Mouse (Mus musculus) cerebellum, postnatal 14 days (tissue): ENCODE data around the gene Pdia5.

Source experiments
- DNase-seq, 2 experiments: peaks; one replicate each; pipeline ENCODE4 v3.0.0; 2021; ENCODE audit warnings: mixed read lengths in 2 of 2

Pdia5 gene

DNA sequence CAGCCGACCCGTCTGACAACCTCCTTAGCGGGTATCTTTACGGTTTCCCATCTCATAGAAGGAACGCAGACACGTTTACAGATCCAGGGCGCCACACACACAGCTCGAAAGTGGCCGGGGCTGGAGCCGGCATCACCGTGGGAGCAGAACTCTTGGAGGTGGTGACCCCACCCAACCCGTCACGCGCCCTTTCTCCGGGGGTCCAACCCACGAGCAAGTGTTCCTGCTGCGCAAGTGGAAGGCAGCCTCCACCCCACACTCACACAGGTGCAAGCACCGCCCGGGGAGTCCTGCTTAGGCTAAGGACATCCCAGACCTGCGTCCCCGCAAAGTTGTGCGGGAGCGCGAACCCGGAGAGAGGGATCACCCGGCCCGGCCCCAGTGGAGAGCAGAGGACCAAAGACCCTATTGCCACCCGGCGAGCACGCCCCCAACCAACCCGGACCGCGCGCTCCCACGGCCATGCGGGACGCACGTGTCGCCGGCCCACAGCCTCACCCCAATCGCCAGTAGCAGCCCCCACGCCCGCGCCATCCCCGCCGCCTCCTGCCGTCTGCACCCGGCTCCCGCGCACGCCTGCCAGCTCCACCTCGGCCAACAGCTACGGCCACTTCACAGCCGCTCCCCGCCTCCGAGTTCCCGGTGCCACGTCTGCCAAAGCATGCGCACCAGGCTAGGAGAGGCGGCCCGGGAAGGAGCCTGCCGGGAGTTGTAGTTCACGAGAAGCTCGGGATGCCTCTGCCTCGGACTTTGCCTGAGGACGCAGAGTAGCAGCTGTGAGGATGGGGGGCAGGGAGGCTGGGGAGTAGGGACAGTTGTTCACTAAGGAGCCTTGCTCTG, at the start of gene Pdia5:
Gene Pdia5 (minus strand): TSS at position 643 of the 840 bp plus-strand sequence.
- peak; percentile 91 to 92 for DNase-seq

DNA sequence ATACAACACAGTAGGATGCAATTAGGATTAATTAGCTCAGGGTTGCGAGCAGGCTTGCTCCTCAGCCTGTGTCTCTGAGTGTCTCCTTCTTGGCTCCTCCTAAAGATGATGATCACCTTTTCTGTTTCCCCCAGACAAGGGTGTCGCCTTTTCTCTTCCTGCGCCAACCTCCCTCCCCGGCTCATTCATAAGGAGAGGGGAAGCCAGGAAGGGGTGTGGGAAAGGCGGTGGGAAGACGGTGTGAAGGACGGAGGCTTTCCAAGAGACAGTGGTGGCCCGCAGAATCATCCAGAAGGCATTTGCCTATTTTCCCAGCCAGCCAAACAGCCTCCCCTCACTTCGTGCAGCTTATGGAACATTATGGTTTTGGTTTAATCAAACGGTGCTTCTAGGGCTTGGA, 48.4 kb upstream of the Pdia5 start:
- DNase-seq: no peak

GRCm38 (mm10) chr16:35537651-35538050, 47.0 kb upstream of the Pdia5 start:
- DNase-seq: no peak

DNA sequence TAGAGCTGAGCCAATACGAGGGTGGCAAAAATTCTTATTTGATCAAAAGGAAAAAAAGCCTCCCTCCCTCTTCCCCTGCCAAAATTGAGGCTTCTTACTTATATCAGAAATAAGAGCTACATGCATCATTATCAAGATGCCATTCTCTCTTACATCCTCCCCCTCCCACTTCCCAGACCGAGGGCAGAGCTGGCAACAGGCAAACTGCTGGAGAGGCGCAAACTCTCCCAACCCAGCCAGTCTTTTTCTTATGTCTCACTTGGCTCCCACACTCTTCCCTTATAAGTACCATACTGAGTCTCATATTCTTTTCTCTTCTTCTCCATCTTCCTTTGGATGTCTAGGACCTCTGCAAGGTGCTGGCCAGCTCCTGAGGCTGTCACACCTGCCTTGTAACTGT, 44.0 kb upstream of the Pdia5 start:
- DNase-seq: no peak

DNA sequence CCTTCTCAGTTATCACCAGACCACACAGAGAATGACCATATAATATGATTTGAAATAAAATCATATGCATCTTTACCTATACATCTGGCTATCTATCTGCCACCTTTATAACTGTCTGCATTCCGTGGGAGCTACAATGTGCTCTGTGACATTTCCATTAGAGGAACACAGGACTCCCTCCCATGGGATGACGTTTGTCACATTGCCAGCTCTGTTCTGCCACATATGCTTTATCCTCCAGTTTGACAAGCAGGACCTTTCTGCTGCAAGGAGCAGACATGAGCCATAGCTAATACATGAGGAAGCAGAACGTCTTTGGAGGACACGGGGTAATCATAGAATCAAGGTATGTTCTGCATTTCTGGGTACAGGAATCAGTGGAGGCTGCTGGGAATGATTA, 33.5 kb upstream of the Pdia5 start:
- peak in 1 of 2 experiments; percentile 37 for DNase-seq

GRCm38 (mm10) chr16:35519245-35519644, 28.6 kb upstream of the Pdia5 start:
- DNase-seq: no peak

GRCm38 (mm10) chr16:35517976-35518951, 27.6 kb upstream of the Pdia5 start:
- no peak for DNase-seq

- no peak for DNase-seq
Observed at GRCm38 (mm10) chr16:35515977-35516612, 25.4 kb upstream of the Pdia5 start.

- DNase-seq: no peak
Observed at GRCm38 (mm10) chr16:35509331-35510070, 18.8 kb upstream of the Pdia5 start.

GRCm38 (mm10) chr16:35508581-35508980, 17.9 kb upstream of the Pdia5 start:
- DNase-seq: no peak

- no peak for DNase-seq
Observed at GRCm38 (mm10) chr16:35505786-35506185, 15.1 kb upstream of the Pdia5 start.

GRCm38 (mm10) chr16:35504266-35504665, 13.6 kb upstream of the Pdia5 start:
- DNase-seq: no peak

GRCm38 (mm10) chr16:35502456-35502855, 11.8 kb upstream of the Pdia5 start:
- DNase-seq: no peak

DNA sequence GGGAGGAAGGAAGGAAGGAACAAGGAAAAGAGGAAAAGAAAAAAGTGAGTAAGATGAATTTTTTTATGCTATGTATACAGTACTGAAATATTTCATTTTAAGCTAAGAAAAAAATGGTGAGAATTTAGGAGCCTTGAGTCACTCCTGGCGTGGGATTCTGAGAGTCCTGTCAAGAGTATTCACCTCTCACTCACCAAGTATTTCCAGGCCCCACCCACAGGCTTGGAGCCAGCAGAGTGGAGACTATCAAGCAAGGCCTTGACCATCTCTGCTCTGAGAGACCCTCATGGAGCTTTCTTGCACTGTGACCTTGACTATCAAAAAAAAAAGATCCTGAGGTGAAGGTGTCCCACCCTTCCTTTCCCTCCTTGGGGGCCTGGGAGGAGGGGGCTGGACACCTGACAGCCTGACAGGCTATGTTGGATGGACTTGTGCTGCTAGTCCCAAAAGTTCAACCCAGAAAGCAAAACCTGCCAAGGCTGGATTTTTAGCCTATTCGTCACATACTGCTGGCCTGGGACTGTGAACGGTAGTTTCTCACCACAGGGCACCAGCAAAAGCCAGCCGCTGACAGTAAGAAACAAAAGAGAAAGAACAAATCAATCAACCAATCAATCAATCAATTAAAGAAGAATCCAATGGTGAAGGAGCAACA, 10.6 kb upstream of the Pdia5 start:
- DNase-seq: no peak

GRCm38 (mm10) chr16:35500342-35500741, 9.7 kb upstream of the Pdia5 start:
- no peak for DNase-seq

- DNase-seq: no peak
Observed at GRCm38 (mm10) chr16:35489793-35490192, 880 bp downstream of the Pdia5 start.

GRCm38 (mm10) chr16:35489066-35489718, 1.5 kb downstream of the Pdia5 start:
- no peak for DNase-seq

- no peak for DNase-seq
Observed at GRCm38 (mm10) chr16:35487776-35488175, 2.9 kb downstream of the Pdia5 start.

- no peak for DNase-seq
Observed at GRCm38 (mm10) chr16:35487056-35487455, 3.6 kb downstream of the Pdia5 start.

DNA sequence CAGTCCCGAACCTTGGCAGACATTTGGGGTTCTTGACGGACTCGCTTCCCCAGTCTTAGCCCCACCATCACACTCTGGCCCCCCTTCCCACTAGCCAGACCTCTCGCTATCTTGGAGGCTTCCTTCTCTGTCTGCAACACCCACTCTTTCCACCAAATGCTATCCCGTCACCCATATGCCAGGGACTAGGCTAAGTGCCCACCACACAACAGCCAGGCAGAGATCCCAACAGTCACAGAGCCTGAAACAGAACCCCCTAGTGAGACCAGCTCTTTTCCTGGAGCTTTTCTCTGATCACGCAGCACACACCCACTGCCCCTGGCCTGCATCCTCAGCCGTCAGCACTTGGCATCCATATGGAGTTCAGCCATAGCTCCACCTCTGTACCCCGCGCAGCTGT, 5.0 kb downstream of the Pdia5 start:
- peak in 1 of 2 experiments; percentile 35 for DNase-seq
